Mouse (Mus musculus) forebrain, embryonic 10.5 days (tissue): ENCODE data around the gene Mxra7. TPM values are rescaled to one million over a fixed set of nuclear protein-coding genes. Genes with fewer than 3 reads are reported as not detected.
"Not testable (repeated sequence)": the region's sequence is repeated elsewhere in the genome, so short reads cannot be mapped to it uniquely, and the experiment has no call there.

Experiments used
- DNase-seq: peaks from one replicate; pipeline ENCODE4 v3.0.0-alpha.2; 2017; ENCODE audit warnings: low spot score; ENCODE audit errors: extremely low spot score
- H3K27ac ChIP-seq: fragments of 300-500 bp; sonication (generic); 2 replicates; pipeline ENCODE4 v1.5.1; 2016; ENCODE audit warnings: mild to moderate bottlenecking
- H3K27me3 ChIP-seq: fragments of 300-500 bp; sonication (generic); 2 replicates; pipeline ENCODE4 v1.6.1; 2016; ENCODE audit warnings: mild to moderate bottlenecking; ENCODE audit not compliant: poor library complexity, severe bottlenecking
- H3K36me3 ChIP-seq: fragments of 300-500 bp; sonication (generic); replicated peaks from 2 replicates; pipeline ENCODE4 v1.6.1; 2016; ENCODE audit warnings: mild to moderate bottlenecking, moderate library complexity
- H3K4me1 ChIP-seq: fragments of 300-500 bp; sonication (generic); 2 replicates; pipeline ENCODE4 v1.6.1; 2016
- H3K4me3 ChIP-seq: fragments of 300-500 bp; sonication (generic); 2 replicates; pipeline ENCODE4 v1.5.1; 2016; ENCODE audit warnings: mild to moderate bottlenecking, moderate library complexity
- H3K9me3 ChIP-seq: fragments of 300-500 bp; sonication (generic); 2 replicates; pipeline ENCODE4 v1.6.1; 2016; ENCODE audit warnings: mild to moderate bottlenecking, moderate library complexity
- WGBS: fragments of 180-500 bp; shearing (Covaris S2); methylation state at CpG from one replicate; pipeline ENCODE4 v1.1.7; 2016; 5-methylcytosine and 5-hydroxymethylcytosine counted together
- polyA plus RNA-seq: library from polyadenylated mRNA; unstranded; fragments of >200 nt; fragmentation: Nextera tagmentation; extraction: Ambion mirVana; gene quantifications from 2 replicates; pipeline ENCODE4 v1.2.1, GENCODE M21; 2016

Mxra7 gene
- polyA plus RNA-seq, 1 experiment from 2014 or later, result 16.5 TPM

- H3K4me1 ChIP-seq, result peaks cover 63% of the 10 kb centered on the region
- H3K27ac ChIP-seq, result peak overlapping the region; percentile 98
- peak; percentile 63 for DNase-seq
- under 1% methylated on average over 73 of the region's 73 CpGs for WGBS
- H3K4me3 ChIP-seq, result peak overlapping the region; percentile 89
- peaks cover 57% of the 10 kb centered on the region for H3K36me3 ChIP-seq
- H3K9me3 ChIP-seq, result no peaks in the 10 kb centered on the region
- no peaks in the 10 kb centered on the region for H3K27me3 ChIP-seq
Measured at GRCm38 (mm10) chr11:116842531-116843260, 14.8 kb upstream of the Mxra7 start.

- Histone ChIP-seq H3K27ac (no peak overlapping the region), H3K27me3 (no peaks in the 10 kb centered on the region), H3K4me3 (peak overlapping the region; percentile 89), H3K36me3 (peaks cover 59% of the 10 kb centered on the region), H3K9me3 (no peaks in the 10 kb centered on the region), H3K4me1 (peaks cover 61% of the 10 kb centered on the region)
- 83% methylated on average over 4 of the region's 4 CpGs for WGBS
- DNase-seq, result no peak
Measured at GRCm38 (mm10) chr11:116840748-116841147, 12.9 kb upstream of the Mxra7 start.

- H3K36me3 ChIP-seq, result peaks cover 70% of the 10 kb centered on the region
Measured at GRCm38 (mm10) chr11:116839601-116840000, 11.8 kb upstream of the Mxra7 start.

GRCm38 (mm10) chr11:116838936-116839335 lies 11.1 kb upstream of the Mxra7 start:
- peaks cover 77% of the 10 kb centered on the region for H3K36me3 ChIP-seq

More at GRCm38 (mm10) chr11:116839601-116840000, 11.8 kb upstream of the Mxra7 start:
- no peaks in the 10 kb centered on the region for H3K27me3 ChIP-seq
- peaks cover 51% of the 10 kb centered on the region for H3K4me1 ChIP-seq
- no peaks in the 10 kb centered on the region for H3K9me3 ChIP-seq
- DNase-seq, result no peak
- H3K27ac ChIP-seq, result no peak overlapping the region
- peak overlapping the region; percentile 28; the same call in 1 of the 2 replicates for H3K4me3 ChIP-seq
- WGBS, result 86% methylated on average over 7 of the region's 7 CpGs

GRCm38 (mm10) chr11:116837441-116837840 lies 9.6 kb upstream of the Mxra7 start:
- no peaks in the 10 kb centered on the region for H3K9me3 ChIP-seq
- 0 out of 2 replicates have a peak overlapping the region, but pooled peaks have one; percentile 6 for H3K4me3 ChIP-seq
- DNase-seq, result no peak
- H3K27me3 ChIP-seq, result no peaks in the 10 kb centered on the region
- H3K4me1 ChIP-seq, result peaks cover 50% of the 10 kb centered on the region
- peaks cover 92% of the 10 kb centered on the region for H3K36me3 ChIP-seq
- no peak overlapping the region for H3K27ac ChIP-seq
- 95% methylated on average over 10 of the region's 10 CpGs for WGBS

More at GRCm38 (mm10) chr11:116838936-116839335, 11.1 kb upstream of the Mxra7 start:
- H3K9me3 ChIP-seq, result no peaks in the 10 kb centered on the region
- H3K27me3 ChIP-seq, result no peaks in the 10 kb centered on the region
- WGBS, result 92% methylated on average over 14 of the region's 14 CpGs
- no peak overlapping the region for H3K27ac ChIP-seq
- no peak for DNase-seq
- H3K4me3 ChIP-seq, result no peak overlapping the region
- H3K4me1 ChIP-seq, result peaks cover 44% of the 10 kb centered on the region

GRCm38 (mm10) chr11:116836283-116836682 lies 8.4 kb upstream of the Mxra7 start:
- Histone ChIP-seq H3K9me3 (no peaks in the 10 kb centered on the region), H3K27ac (no peak overlapping the region), H3K4me1 (peaks cover 41% of the 10 kb centered on the region), H3K27me3 (no peaks in the 10 kb centered on the region), H3K4me3 (no peak overlapping the region), H3K36me3 (peaks cover 95% of the 10 kb centered on the region)
- DNase-seq, result no peak
- WGBS, result 89% methylated on average over 4 of the region's 4 CpGs

GRCm38 (mm10) chr11:116834954-116835353 lies 7.1 kb upstream of the Mxra7 start:
- peaks cover 28% of the 10 kb centered on the region for H3K4me1 ChIP-seq
- 96% methylated on average over 1 of the region's 1 CpGs for WGBS
- no peaks in the 10 kb centered on the region for H3K27me3 ChIP-seq
- no peaks in the 10 kb centered on the region for H3K9me3 ChIP-seq
- H3K27ac ChIP-seq, result no peak overlapping the region
- DNase-seq, result no peak
- H3K4me3 ChIP-seq, result no peak overlapping the region
- H3K36me3 ChIP-seq, result peaks cover 89% of the 10 kb centered on the region

GRCm38 (mm10) chr11:116832172-116832685 lies 4.4 kb upstream of the Mxra7 start:
- Histone ChIP-seq H3K27me3 (0 out of 2 replicates have a peak, but pooled peaks cover 4% of the 10 kb centered on the region), H3K36me3 (peaks cover 65% of the 10 kb centered on the region), H3K9me3 (no peaks in the 10 kb centered on the region), H3K4me1 (peaks cover 38% of the 10 kb centered on the region), H3K27ac (0 out of 2 replicates have a peak overlapping the region, but pooled peaks have one; percentile 17), H3K4me3 (no peak overlapping the region)
- 42% methylated on average over 4 of the region's 4 CpGs for WGBS
- no peak for DNase-seq

- H3K4me1 ChIP-seq, result peaks cover 57% of the 10 kb centered on the region
Measured at GRCm38 (mm10) chr11:116826550-116827504, 1.0 kb downstream of the Mxra7 start.

GRCm38 (mm10) chr11:116825230-116825629 lies 2.6 kb downstream of the Mxra7 start:
- Histone ChIP-seq H3K4me1 (peaks cover 73% of the 10 kb centered on the region), H3K36me3 (peaks cover 3% of the 10 kb centered on the region; the same call in 1 of the 2 replicates), H3K9me3 (no peaks in the 10 kb centered on the region), H3K4me3 (peak overlapping the region; percentile 16), H3K27me3 (peaks cover 9% of the 10 kb centered on the region; the same call in 1 of the 2 replicates), H3K27ac (peak overlapping the region; percentile 92)
- DNase-seq, result no peak
- 72% methylated on average over 5 of the region's 5 CpGs for WGBS

More at GRCm38 (mm10) chr11:116826550-116827504, 1.0 kb downstream of the Mxra7 start:
- Histone ChIP-seq H3K9me3 (no peaks in the 10 kb centered on the region), H3K27ac (peak overlapping the region; percentile 92), H3K4me3 (peak overlapping the region; percentile 85), H3K36me3 (peaks cover 16% of the 10 kb centered on the region), H3K27me3 (peaks cover 9% of the 10 kb centered on the region; the same call in 1 of the 2 replicates)
- 10% methylated on average over 17 of the region's 17 CpGs for WGBS
- DNase-seq, result no peak

GRCm38 (mm10) chr11:116823885-116824284 lies 4.0 kb downstream of the Mxra7 start:
- not testable (repeated sequence) for H3K9me3 ChIP-seq, H3K4me3 ChIP-seq, DNase-seq, H3K27ac ChIP-seq, H3K27me3 ChIP-seq, H3K36me3 ChIP-seq
- peaks cover 76% of the 10 kb centered on the region for H3K4me1 ChIP-seq
- 95% methylated on average over 10 of the region's 10 CpGs for WGBS

- H3K27ac ChIP-seq, result no peak overlapping the region
- no peaks in the 10 kb centered on the region for H3K9me3 ChIP-seq
- peaks cover 70% of the 10 kb centered on the region for H3K4me1 ChIP-seq
- no peaks in the 10 kb centered on the region for H3K36me3 ChIP-seq
- 98% methylated on average over 2 of the region's 2 CpGs for WGBS
- peaks cover 9% of the 10 kb centered on the region; the same call in 1 of the 2 replicates for H3K27me3 ChIP-seq
- no peak overlapping the region for H3K4me3 ChIP-seq
- no peak for DNase-seq
Measured at GRCm38 (mm10) chr11:116823255-116823654, 4.6 kb downstream of the Mxra7 start.
